Mouse (Mus musculus): Measurements from ENCODE around the gene Dcbld1. TPM values are rescaled to one million over a fixed set of nuclear protein-coding genes. Genes with fewer than 3 reads are reported as not detected.
"Not testable (repeated sequence)": the region's sequence is repeated elsewhere in the genome, so short reads cannot be mapped to it uniquely, and the experiment has no call there.

The Dcbld1 gene
- polyA plus RNA-seq, 1 experiment from 2014 or later: 20.5 TPM

DNA sequence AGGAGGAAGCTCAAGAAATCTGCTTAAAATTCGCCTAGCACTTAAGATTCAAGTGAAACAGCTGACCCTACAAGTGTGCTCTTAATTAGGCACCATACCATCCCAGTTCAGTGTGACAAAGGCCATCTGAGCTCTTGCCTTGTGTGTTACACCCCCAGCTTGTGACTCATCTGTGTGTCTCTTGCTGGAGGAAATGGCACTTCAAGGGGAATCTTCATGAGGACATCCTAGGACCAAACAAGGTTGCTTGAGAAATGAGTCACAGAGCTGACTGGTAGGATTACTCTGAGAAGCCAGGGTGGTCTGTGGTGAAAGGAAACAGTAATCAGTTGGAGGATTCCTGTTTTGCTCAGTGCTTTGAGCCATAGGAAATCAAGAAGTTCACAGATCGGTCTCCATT is 39.6 kb downstream of the Dcbld1 start:
- ATAC-seq (peak; percentile 54), DNase-seq (ENCODE audit: low spot score) (peak; percentile 14)
- WGBS: 57% methylated on average over 2 of the region's 2 CpGs
- TF ChIP-seq CTCF (IDR thresholded peaks at IDR 0.05) (no peak), EP300 (IDR thresholded peaks at IDR 0.05) (no peak)
- H3K36me3 ChIP-seq (ENCODE audit: insufficient read depth, low read length): no peaks in the 10 kb centered on the region
- H3K4me2 ChIP-seq (replicated peaks; ENCODE audit: low read depth, low read length): no peak overlapping the region
- H3K9ac ChIP-seq (replicated peaks; ENCODE audit: low read depth): no peak overlapping the region
- no peaks in the 10 kb centered on the region for H3K9me3 ChIP-seq (ENCODE audit: low read length)
- H3K27ac ChIP-seq (ENCODE audit: low read length): no peak overlapping the region
- no peak overlapping the region for H3K4me3 ChIP-seq (ENCODE audit: low read depth, low read length)
- H3K4me1 ChIP-seq (ENCODE audit: insufficient read depth, low read depth, low read length): no peaks in the 10 kb centered on the region
- no peaks in the 10 kb centered on the region for H3K27me3 ChIP-seq (replicated peaks; ENCODE audit: insufficient read depth, low read length)

DNA sequence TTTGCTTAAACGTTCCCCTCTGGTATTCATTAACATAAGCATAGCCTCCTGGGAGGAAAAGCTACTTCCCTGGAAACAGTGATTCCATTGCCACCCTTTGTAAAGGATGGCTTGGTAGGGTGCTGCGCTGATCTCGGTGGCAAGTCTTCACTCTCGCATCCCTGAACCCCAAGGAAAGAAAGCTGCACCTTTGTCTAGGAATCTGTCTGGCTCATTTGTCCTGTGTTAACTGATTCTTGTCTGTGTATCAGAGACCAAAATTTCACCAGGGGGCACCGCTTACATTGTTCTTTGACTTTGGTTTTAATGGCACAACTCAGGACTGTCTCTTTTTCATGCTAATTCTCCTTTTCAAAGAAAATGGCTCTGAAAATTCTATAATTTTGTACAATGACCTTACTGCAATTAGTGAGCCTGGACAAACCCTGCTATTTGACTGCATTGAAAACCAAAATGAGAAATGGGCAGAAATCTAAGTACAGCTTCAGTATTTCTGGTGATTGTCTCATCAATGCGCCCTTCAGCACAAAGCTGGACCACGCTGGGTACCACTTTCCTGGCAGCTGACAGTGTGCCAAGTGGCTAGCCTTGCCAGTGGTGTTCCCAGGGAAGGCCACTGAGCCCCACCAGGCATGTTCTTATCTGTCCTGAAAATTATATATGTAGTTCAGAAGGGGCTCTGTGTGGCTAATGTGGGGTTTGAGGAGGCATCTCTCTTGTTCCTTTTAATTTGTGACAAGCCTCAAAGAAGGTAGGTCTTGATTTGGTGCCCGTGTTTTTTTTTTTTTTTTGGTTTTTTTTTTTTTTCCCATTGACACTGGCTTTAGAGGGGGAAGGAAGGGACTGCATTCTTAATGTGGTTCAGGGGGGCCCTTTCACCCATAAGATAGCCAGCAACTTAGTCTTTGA is 40.8 kb downstream of the Dcbld1 start:
- H3K27ac ChIP-seq (ENCODE audit: low read length): no peak overlapping the region
- H3K36me3 ChIP-seq (ENCODE audit: insufficient read depth, low read length): no peaks in the 10 kb centered on the region
- no peak overlapping the region for H3K4me3 ChIP-seq (ENCODE audit: low read depth, low read length)
- ATAC-seq (no peak), DNase-seq (ENCODE audit: low spot score) (no peak)
- no peak overlapping the region for H3K4me2 ChIP-seq (replicated peaks; ENCODE audit: low read depth, low read length)
- no peaks in the 10 kb centered on the region for H3K27me3 ChIP-seq (replicated peaks; ENCODE audit: insufficient read depth, low read length)
- no peaks in the 10 kb centered on the region for H3K9me3 ChIP-seq (ENCODE audit: low read length)
- TF ChIP-seq CTCF (IDR thresholded peaks at IDR 0.05) (peak; percentile 24), EP300 (IDR thresholded peaks at IDR 0.05) (no peak)
- 0 out of 2 replicates have a peak, but pooled peaks cover 3% of the 10 kb centered on the region for H3K4me1 ChIP-seq (ENCODE audit: insufficient read depth, low read depth, low read length)
- 64% methylated on average over 8 of the region's 8 CpGs for WGBS
- H3K9ac ChIP-seq (replicated peaks; ENCODE audit: low read depth): no peak overlapping the region

DNA sequence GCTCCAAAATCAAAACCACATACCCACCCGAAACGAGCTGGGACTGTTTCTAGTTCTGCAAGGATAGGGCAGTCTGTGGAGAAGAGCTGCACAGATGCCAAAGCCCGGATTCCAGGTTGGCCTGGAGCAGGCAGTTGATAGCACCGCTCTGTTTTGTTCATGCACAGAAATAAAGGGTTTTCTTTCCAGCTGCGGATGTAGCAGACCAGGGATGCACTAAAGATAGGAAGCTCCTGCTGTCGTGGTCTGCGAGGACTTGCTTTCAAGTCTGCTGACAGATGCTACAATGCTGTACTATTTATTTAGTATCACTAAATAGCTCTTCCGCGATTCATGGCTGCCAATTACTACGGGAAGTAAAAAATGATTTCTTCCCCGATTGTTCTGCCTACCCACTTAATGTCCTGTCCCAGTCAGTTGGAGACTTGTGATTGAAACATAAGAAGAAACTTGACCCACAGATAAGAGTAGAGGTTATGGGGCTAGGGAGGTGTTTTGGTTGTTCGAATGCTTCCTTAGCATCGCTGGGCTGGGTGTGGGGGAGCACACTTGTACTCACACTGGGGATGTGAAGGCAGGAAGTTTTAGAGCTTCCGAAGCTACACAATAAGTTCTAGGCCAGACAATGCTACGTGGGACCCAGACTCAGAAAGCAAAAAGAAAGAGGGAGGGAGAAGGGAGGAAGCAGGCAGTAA is 41.6 kb downstream of the Dcbld1 start:
- Histone ChIP-seq H3K9ac (replicated peaks; ENCODE audit: low read depth) (no peak overlapping the region), H3K9me3 (ENCODE audit: low read length) (no peaks in the 10 kb centered on the region), H3K27me3 (replicated peaks; ENCODE audit: insufficient read depth, low read length) (no peaks in the 10 kb centered on the region), H3K27ac (ENCODE audit: low read length) (no peak overlapping the region), H3K4me1 (ENCODE audit: insufficient read depth, low read depth, low read length) (0 out of 2 replicates have a peak, but pooled peaks cover 3% of the 10 kb centered on the region), H3K4me3 (ENCODE audit: low read depth, low read length) (no peak overlapping the region), H3K4me2 (replicated peaks; ENCODE audit: low read depth, low read length) (no peak overlapping the region), H3K36me3 (ENCODE audit: insufficient read depth, low read length) (no peaks in the 10 kb centered on the region)
- DNase-seq (ENCODE audit: low spot score): peak; percentile 12
- TF ChIP-seq CTCF (IDR thresholded peaks at IDR 0.05) (no peak), EP300 (IDR thresholded peaks at IDR 0.05) (no peak)
- ATAC-seq: no peak
- WGBS: 32% methylated on average over 15 of the region's 15 CpGs

DNA sequence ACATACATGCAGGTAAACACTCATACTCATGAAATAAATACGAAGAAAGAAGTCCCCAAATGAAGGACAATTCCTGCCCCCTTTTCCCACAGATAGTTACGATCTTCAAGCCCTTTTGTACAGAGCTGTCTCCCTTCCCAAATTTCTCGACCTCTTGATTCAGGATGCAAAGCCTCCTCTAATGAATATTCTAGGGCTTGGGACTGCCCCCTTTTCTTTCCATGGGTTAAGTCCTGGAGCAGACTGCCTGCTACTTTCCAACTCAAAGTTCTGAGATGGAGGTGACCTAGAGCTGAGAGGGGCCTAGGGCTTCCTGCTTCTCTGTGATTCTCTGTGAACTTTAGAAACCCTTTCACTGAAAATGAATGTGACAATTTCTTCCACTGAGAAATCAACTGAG is 43.2 kb downstream of the Dcbld1 start:
- WGBS: 91% methylated on average over 3 of the region's 3 CpGs
- Histone ChIP-seq H3K27ac (ENCODE audit: low read length) (no peak overlapping the region), H3K4me1 (ENCODE audit: insufficient read depth, low read depth, low read length) (0 out of 2 replicates have a peak, but pooled peaks cover 3% of the 10 kb centered on the region), H3K9ac (replicated peaks; ENCODE audit: low read depth) (no peak overlapping the region), H3K27me3 (replicated peaks; ENCODE audit: insufficient read depth, low read length) (no peaks in the 10 kb centered on the region), H3K4me2 (replicated peaks; ENCODE audit: low read depth, low read length) (no peak overlapping the region), H3K36me3 (ENCODE audit: insufficient read depth, low read length) (no peaks in the 10 kb centered on the region), H3K4me3 (ENCODE audit: low read depth, low read length) (no peak overlapping the region), H3K9me3 (ENCODE audit: low read length) (no peaks in the 10 kb centered on the region)
- no peak for TF ChIP-seq EP300 (IDR thresholded peaks at IDR 0.05)
- no peak for TF ChIP-seq CTCF (IDR thresholded peaks at IDR 0.05)
- ATAC-seq: no peak
- no peak for DNase-seq (ENCODE audit: low spot score)

DNA sequence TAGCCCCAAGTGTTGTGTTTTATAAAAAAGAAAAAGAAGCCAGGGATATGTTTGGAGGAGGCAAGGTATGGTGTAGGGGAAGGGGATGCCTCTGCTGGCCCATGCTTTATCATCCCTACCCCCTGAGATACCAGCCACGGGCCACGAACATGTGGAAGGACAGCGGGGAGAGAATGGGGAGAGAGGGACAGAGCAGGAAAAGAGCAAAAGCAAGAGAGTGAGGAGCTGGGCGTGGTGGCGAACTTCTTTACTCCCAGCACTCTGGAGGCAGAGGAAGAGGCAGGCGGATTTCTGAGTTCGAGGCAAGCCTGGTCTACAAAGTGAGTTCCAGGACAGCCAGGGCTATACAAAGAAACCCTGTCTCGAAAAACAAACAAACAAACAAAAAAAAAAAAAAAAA is 44.1 kb downstream of the Dcbld1 start:
- ATAC-seq; H3K27me3 ChIP-seq (replicated peaks; ENCODE audit: insufficient read depth, low read length); H3K4me3 ChIP-seq (ENCODE audit: low read depth, low read length); DNase-seq (ENCODE audit: low spot score); H3K9ac ChIP-seq (replicated peaks; ENCODE audit: low read depth); H3K27ac ChIP-seq (ENCODE audit: low read length); H3K4me1 ChIP-seq (ENCODE audit: insufficient read depth, low read depth, low read length); H3K36me3 ChIP-seq (ENCODE audit: insufficient read depth, low read length); H3K9me3 ChIP-seq (ENCODE audit: low read length); H3K4me2 ChIP-seq (replicated peaks; ENCODE audit: low read depth, low read length): not testable (repeated sequence)
- WGBS: 75% methylated on average over 8 of the region's 8 CpGs

DNA sequence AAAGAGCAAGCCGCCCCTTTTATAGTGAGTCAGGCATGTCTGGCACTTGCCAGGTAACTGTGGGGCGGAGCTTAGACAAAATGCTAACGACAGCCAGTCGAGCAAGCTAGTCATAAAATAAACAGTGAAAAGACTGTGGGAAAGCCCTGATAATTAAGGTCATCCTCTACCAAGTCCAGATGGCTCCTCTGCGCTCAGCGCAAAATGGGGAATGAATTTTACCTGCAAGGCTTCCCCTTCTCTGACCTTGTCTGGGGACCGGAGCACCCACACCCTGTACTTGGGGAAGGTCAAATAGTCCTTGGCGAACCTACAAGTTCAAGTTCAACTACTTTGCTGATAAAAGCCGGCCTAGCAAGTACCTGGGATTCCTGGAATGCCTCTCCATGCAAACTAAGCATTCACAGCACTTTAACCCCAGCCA is 44.6 kb downstream of the Dcbld1 start:
- Histone ChIP-seq H3K36me3 (ENCODE audit: insufficient read depth, low read length) (no peaks in the 10 kb centered on the region), H3K27me3 (replicated peaks; ENCODE audit: insufficient read depth, low read length) (no peaks in the 10 kb centered on the region), H3K27ac (ENCODE audit: low read length) (no peak overlapping the region), H3K4me1 (ENCODE audit: insufficient read depth, low read depth, low read length) (0 out of 2 replicates have a peak, but pooled peaks cover 3% of the 10 kb centered on the region), H3K4me2 (replicated peaks; ENCODE audit: low read depth, low read length) (no peak overlapping the region), H3K4me3 (ENCODE audit: low read depth, low read length) (no peak overlapping the region), H3K9ac (replicated peaks; ENCODE audit: low read depth) (no peak overlapping the region), H3K9me3 (ENCODE audit: low read length) (no peaks in the 10 kb centered on the region)
- TF ChIP-seq EP300 (IDR thresholded peaks at IDR 0.05): peak; percentile 94
- no peak for TF ChIP-seq CTCF (IDR thresholded peaks at IDR 0.05)
- ATAC-seq (peak; percentile 90), DNase-seq (ENCODE audit: low spot score) (peak; percentile 79)
- 44% methylated on average over 9 of the region's 9 CpGs for WGBS

Data from lung, postnatal 0 days (tissue).